In genomic region chr5:146892904-146893303, GRCm38 (mm10) we compare ENCODE assay signal across 27 mouse cellular contexts. TPM values are rescaled to one million over a fixed set of nuclear protein-coding genes. Genes with fewer than 3 reads are reported as not detected.
"Had no signal": no experiment of that assay in that cellular context is flagged by ENCODE, and none has a peak within 500 bp of the region (broad histone marks: within the 10 kb centered on the region; RNA-seq: fewer than 3 reads in every experiment).

No protein-coding gene starts in this region.

- H3K27ac ChIP-seq: gastrocnemius, adult 2 months; heart, embryonic 13.5 days; heart, embryonic 15.5 days; hindbrain, embryonic 13.5 days; hindbrain, embryonic 15.5 days; hindbrain, postnatal 0 days; kidney, embryonic 15.5 days; kidney, postnatal 0 days; layer of hippocampus, adult 2 months; left cerebral cortex, adult 2 months; limb, embryonic 10.5 days; limb, embryonic 12.5 days; liver, embryonic 13.5 days; liver, embryonic 15.5 days had no signal

- H3K9ac ChIP-seq: heart, embryonic 13.5 days; heart, embryonic 15.5 days; hindbrain, embryonic 13.5 days; hindbrain, embryonic 15.5 days; kidney, embryonic 15.5 days; limb, embryonic 12.5 days; liver, embryonic 13.5 days; liver, embryonic 15.5 days; liver, postnatal 0 days had no signal

- H3K36me3 ChIP-seq: heart, embryonic 13.5 days; heart, embryonic 15.5 days; hindbrain, embryonic 13.5 days; hindbrain, embryonic 15.5 days; kidney, embryonic 15.5 days; limb, embryonic 10.5 days; limb, embryonic 12.5 days; liver, embryonic 13.5 days; liver, embryonic 15.5 days had no signal

- H3K4me1 ChIP-seq: hindbrain, embryonic 13.5 days; hindbrain, embryonic 15.5 days; limb, embryonic 12.5 days; liver, embryonic 15.5 days had no signal

- H3K27me3 ChIP-seq: heart, embryonic 13.5 days; heart, embryonic 15.5 days; hindbrain, embryonic 13.5 days; hindbrain, embryonic 15.5 days; kidney, embryonic 15.5 days; limb, embryonic 12.5 days; liver, embryonic 15.5 days had no signal

- H3K4me3 ChIP-seq: gastrocnemius, adult 2 months; heart, embryonic 13.5 days; heart, embryonic 15.5 days; hindbrain, embryonic 13.5 days; hindbrain, embryonic 15.5 days; kidney, embryonic 15.5 days; layer of hippocampus, adult 2 months; left cerebral cortex, adult 2 months; limb, embryonic 10.5 days; limb, embryonic 12.5 days; liver, embryonic 13.5 days; liver, embryonic 15.5 days had no signal

- DNase-seq: gastrocnemius, adult 2 months; gastrocnemius, postnatal 10 days; gastrocnemius, postnatal 25 days; heart, adult 18-20 months; heart, postnatal 14 days; heart, postnatal 36 days; kidney, adult 11 months; kidney, adult 2 months; kidney, adult 9 months; kidney, postnatal 14 days; kidney, postnatal 36 days; liver; liver, embryonic 13.5 days; liver, postnatal 0 days had no signal

- H3K9me3 ChIP-seq: heart, embryonic 15.5 days; hindbrain, embryonic 13.5 days; hindbrain, embryonic 15.5 days; kidney, embryonic 15.5 days; limb, embryonic 10.5 days; limb, embryonic 12.5 days; liver, embryonic 13.5 days; liver, embryonic 15.5 days had no signal

RNA-seq across cellular contexts. Expression of gene Rasl11a, which starts 48.0 kb away (rescaled TPM):
- total RNA-seq: granulocyte monocyte progenitor cell, adult 5-6 weeks had no signal
